Mouse (Mus musculus) testis, adult 2 months (tissue): ENCODE data around the gene Pnmt. TPM values are rescaled to one million over a fixed set of nuclear protein-coding genes. Genes with fewer than 3 reads are reported as not detected.

ENCODE experiments used
- H3K27ac ChIP-seq: fragments of 200-500 bp; 2 replicates; pipeline ENCODE4 v1.5.1; 2012; ENCODE audit warnings: low read depth, low read length; ENCODE audit not compliant: control insufficient read depth, insufficient read depth
- H3K27me3 ChIP-seq: fragments of 200-500 bp; 2 replicates; pipeline ENCODE4 v1.6.1; 2012; ENCODE audit warnings: mild to moderate bottlenecking, low read length, moderate library complexity; ENCODE audit not compliant: control insufficient read depth, insufficient read depth
- H3K36me3 ChIP-seq: fragments of 200-500 bp; 2 replicates; pipeline ENCODE4 v1.6.1; 2012; ENCODE audit warnings: mild to moderate bottlenecking, low read length; ENCODE audit not compliant: control insufficient read depth, insufficient read depth
- H3K4me1 ChIP-seq: fragments of 200-500 bp; 2 replicates; pipeline ENCODE4 v1.6.1; 2012; ENCODE audit warnings: low read length; ENCODE audit not compliant: control insufficient read depth, insufficient read depth
- H3K4me3 ChIP-seq: fragments of 200-500 bp; 2 replicates; pipeline ENCODE4 v1.5.1; 2012; ENCODE audit warnings: low read depth, mild to moderate bottlenecking, low read length, moderate library complexity, mixed read lengths; ENCODE audit not compliant: control insufficient read depth
- CTCF ChIP-seq: fragments of 200-500 bp; IDR thresholded peaks from 2 replicates; pipeline ENCODE4 v1.5.1; 2012; ENCODE audit warnings: low read depth, mild to moderate bottlenecking, inconsistent platforms, low read length, moderate library complexity; ENCODE audit not compliant: control insufficient read depth, insufficient read depth, insufficient replicate concordance
- POLR2A ChIP-seq: fragments of 200-500 bp; IDR thresholded peaks from 2 replicates; pipeline ENCODE4 v1.6.1; 2012; ENCODE audit warnings: low read depth, mild to moderate bottlenecking, inconsistent platforms, low read length, moderate library complexity; ENCODE audit not compliant: control insufficient read depth
- polyA plus RNA-seq: library from polyadenylated mRNA; depleted of rRNA; stranded (reverse); fragments of >200 nt; gene quantifications from 2 replicates; pipeline ENCODE4 v1.2.3, GENCODE M21; 2012; rRNA removed

The Pnmt gene
- polyA plus RNA-seq, 1 experiment = 0.35 TPM

- Histone ChIP-seq H3K27me3 (no peaks in the 10 kb centered on the region), H3K4me3 (no peak overlapping the region), H3K27ac (no peak overlapping the region), H3K4me1 (no peaks in the 10 kb centered on the region), H3K36me3 (no peaks in the 10 kb centered on the region)
- TF ChIP-seq POLR2A = no peak
- no peak for TF ChIP-seq CTCF
Measured at GRCm38 (mm10) chr11:98418939-98419547, 32.8 kb downstream of the Pnmt start.

GRCm38 (mm10) chr11:98426592-98426991 lies 40.3 kb downstream of the Pnmt start:
- Histone ChIP-seq H3K36me3 (no peaks in the 10 kb centered on the region), H3K27me3 (no peaks in the 10 kb centered on the region), H3K4me1 (no peaks in the 10 kb centered on the region), H3K27ac (no peak overlapping the region), H3K4me3 (no peak overlapping the region)
- TF ChIP-seq POLR2A (no peak), CTCF (no peak)

- no peaks in the 10 kb centered on the region for H3K27me3 ChIP-seq
- no peaks in the 10 kb centered on the region for H3K36me3 ChIP-seq
- no peak overlapping the region for H3K4me3 ChIP-seq
- no peak overlapping the region for H3K27ac ChIP-seq
- TF ChIP-seq POLR2A = no peak
- no peak for TF ChIP-seq CTCF
- no peaks in the 10 kb centered on the region for H3K4me1 ChIP-seq
Measured at GRCm38 (mm10) chr11:98428436-98428835, 42.2 kb downstream of the Pnmt start.

DNA sequence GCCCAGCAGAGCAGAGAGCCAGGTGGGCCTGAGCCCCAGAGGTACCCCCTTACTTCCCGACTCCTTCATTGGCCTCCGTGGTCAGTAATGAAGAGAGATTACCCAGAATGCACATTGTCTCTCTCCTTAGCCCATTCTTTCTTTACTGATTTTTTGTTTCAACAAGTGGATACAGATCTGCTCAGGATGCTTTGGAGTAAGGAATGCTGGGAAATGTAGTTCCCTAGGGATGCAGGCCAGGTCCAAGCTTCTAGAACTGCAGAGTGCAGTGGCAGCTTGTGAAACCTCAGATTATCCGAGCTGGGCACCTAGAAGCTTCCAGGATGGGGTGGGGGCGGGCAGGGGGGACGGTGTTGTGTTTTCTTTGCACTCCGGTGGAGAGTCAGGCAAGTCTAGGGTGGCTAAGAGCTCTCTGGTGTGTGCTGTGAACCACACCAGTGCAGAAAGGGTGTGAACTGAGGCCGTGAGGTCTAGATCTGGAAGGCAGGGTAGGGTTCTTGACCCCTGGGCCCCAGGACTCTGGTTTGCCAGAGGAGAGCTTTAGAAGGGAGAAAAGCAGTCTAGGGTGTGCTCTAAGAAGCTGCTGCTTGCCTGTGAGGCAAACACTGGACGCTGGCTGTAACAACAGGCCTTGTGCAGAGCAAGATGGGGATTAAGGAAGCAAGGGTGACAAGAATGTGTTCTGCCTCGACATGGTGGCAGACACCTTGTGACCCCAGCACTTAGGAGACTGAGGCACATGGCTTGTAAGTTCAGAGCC lies 45.7 kb downstream of the Pnmt start:
- Histone ChIP-seq H3K27me3 (no peaks in the 10 kb centered on the region), H3K36me3 (no peaks in the 10 kb centered on the region), H3K4me1 (no peaks in the 10 kb centered on the region; the same call in none of the 2 replicates), H3K27ac (no peak overlapping the region), H3K4me3 (no peak overlapping the region)
- TF ChIP-seq POLR2A = no peak
- no peak for TF ChIP-seq CTCF

DNA sequence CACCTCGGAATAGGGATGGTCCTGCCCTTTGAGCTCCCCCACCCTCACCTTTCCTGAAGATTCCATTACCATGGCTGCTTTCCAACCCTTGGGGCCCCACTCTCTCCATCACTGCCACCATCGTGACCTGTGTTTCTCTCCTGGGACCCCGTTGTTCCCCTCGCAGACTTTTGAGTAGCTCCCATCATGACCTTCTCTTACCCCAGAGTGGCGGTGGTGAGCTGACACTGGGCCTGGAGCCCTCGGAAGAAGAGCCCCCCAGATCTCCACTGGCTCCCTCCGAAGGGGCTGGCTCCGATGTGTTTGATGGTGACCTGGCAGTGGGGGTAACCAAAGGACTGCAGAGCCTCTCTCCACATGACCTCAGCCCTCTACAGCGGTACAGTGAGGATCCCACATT lies 49.5 kb downstream of the Pnmt start:
- H3K36me3 ChIP-seq = no peaks in the 10 kb centered on the region
- no peak overlapping the region for H3K27ac ChIP-seq
- H3K4me1 ChIP-seq = peaks cover 8% of the 10 kb centered on the region
- no peaks in the 10 kb centered on the region for H3K27me3 ChIP-seq
- TF ChIP-seq POLR2A = no peak
- no peak for TF ChIP-seq CTCF
- no peak overlapping the region for H3K4me3 ChIP-seq

GRCm38 (mm10) chr11:98437441-98437840 lies 51.2 kb downstream of the Pnmt start:
- Histone ChIP-seq H3K4me1 (peaks cover 8% of the 10 kb centered on the region), H3K36me3 (no peaks in the 10 kb centered on the region), H3K27ac (no peak overlapping the region), H3K27me3 (no peaks in the 10 kb centered on the region), H3K4me3 (no peak overlapping the region)
- TF ChIP-seq CTCF = no peak
- no peak for TF ChIP-seq POLR2A

Other genes with a start within 250 kb of the Pnmt start
- gene Fbxl20, start 236.0 kb upstream of the Pnmt start, polyA plus RNA-seq = 8.0 and 8.2 TPM in 2 replicates
- gene Med1, start 193.2 kb upstream of the Pnmt start, polyA plus RNA-seq = 41.1 and 53.7 TPM in 2 replicates
- 15.7 and 17.6 TPM in 2 replicates for gene Cdk12, start 183.4 kb upstream of the Pnmt start, polyA plus RNA-seq
- gene Neurod2, start 56.8 kb upstream of the Pnmt start, polyA plus RNA-seq = not detected in 2 replicates
- gene Ppp1r1b, start 38.0 kb upstream of the Pnmt start, polyA plus RNA-seq = 0.58 and 1.1 TPM in 2 replicates
- 24.3 and 26.9 TPM in 2 replicates for gene Stard3, start 28.1 kb upstream of the Pnmt start, polyA plus RNA-seq
- 0.19 TPM in 1 of 2 replicates, not detected in the other for gene Tcap, start 2.6 kb upstream of the Pnmt start, polyA plus RNA-seq
- gene Pgap3, start 14.0 kb downstream of the Pnmt start, polyA plus RNA-seq = 4.9 and 6.1 TPM in 2 replicates
- gene Erbb2, start 26.0 kb downstream of the Pnmt start, polyA plus RNA-seq = 1.5 and 1.9 TPM in 2 replicates
- 53.1 and 68.0 TPM in 2 replicates for gene Mien1, start 52.5 kb downstream of the Pnmt start, polyA plus RNA-seq
- gene Grb7, start 59.9 kb downstream of the Pnmt start, polyA plus RNA-seq = 2.4 and 3.1 TPM in 2 replicates
- 0.10 TPM in 2 replicates for gene Ikzf3, start 159.6 kb downstream of the Pnmt start, polyA plus RNA-seq
- gene Zpbp2, start 164.6 kb downstream of the Pnmt start, polyA plus RNA-seq = 274 and 283 TPM in 2 replicates
- 96.2 and 111 TPM in 2 replicates for gene Ormdl3, start 200.9 kb downstream of the Pnmt start, polyA plus RNA-seq
- not detected in 2 replicates for gene Lrrc3c, start 211.8 kb downstream of the Pnmt start, polyA plus RNA-seq
- gene Gm12355, start 239.2 kb downstream of the Pnmt start, polyA plus RNA-seq = 0.11 and 0.16 TPM in 2 replicates
- 0.20 TPM in 2 replicates for gene Gsdma3, start 239.9 kb downstream of the Pnmt start, polyA plus RNA-seq